Mouse (Mus musculus) mature B cell (primary cell): ENCODE data around the gene Samd4b.
"Not testable (repeated sequence)": the region's sequence is repeated elsewhere in the genome, so short reads cannot be mapped to it uniquely, and the experiment has no call there.

Source experiments
- in situ Hi-C: fragments of 300-500 bp; cut with MboI; formaldehyde crosslinking; loops from 2 replicates; pipeline ENCODE4 v1.14.3; 2019

Gene Samd4b

DNA sequence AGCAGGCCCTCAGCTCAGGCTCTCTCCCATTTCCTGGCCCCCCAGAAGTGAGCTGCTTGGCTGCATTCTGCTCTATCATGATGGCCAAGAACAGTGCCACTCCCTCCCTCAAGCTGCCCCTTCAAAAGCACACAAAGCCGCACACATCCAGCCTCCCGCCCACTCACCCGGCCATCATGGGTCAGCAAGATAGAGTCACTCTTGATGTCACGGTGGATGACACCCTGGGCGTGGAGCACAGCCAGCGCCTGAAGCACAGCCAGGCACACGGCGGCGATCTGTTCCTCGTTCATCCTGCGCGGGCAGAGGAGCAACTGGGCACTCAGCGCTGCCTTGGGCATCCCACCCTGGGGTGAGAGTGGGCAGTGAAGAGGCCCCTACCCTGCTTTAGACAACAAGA lies 35.6 kb downstream of the Samd4b start:
- in situ Hi-C loops = no loop called here

DNA sequence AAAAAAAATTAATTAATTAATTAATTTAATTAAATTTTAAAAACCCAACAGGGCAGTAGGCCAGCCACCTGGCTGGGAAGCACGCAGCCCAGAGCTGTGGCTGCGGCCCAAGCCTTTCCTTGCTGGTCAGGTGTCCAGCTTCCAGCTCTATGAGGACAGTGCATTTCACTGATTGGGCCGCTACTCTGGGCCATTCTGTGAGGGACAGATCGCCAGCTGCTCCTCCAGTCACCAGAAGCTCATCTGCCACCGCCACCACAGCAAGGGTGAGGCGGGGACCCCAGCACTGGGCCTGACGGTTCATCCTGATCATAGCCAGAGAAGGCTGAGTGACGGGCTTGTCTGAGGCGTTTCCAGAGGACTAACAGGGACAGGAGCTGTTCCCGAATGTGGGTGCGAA lies 36.0 kb downstream of the Samd4b start:
- in situ Hi-C loops = no loop called here

DNA sequence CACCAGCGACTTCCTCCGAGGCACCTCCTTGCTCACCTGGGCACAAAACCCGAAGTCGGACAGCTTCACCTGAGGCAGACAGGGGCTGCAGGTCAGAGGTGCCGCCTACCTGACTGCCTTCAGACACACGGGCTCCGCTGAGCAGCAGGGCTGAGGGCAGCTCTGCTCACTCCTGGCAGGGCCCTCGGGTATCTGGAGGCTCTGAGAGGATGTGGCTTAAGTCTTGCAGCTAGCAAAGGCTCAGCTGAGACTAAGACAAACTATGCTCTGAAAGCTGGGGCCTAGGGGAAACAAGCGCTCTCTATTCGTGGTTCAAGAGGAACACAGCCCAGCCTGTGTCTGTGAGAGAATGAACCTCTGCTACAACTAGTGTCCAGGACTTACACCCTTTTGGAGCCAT lies 37.1 kb downstream of the Samd4b start:
- in situ Hi-C loops = no loop called here

DNA sequence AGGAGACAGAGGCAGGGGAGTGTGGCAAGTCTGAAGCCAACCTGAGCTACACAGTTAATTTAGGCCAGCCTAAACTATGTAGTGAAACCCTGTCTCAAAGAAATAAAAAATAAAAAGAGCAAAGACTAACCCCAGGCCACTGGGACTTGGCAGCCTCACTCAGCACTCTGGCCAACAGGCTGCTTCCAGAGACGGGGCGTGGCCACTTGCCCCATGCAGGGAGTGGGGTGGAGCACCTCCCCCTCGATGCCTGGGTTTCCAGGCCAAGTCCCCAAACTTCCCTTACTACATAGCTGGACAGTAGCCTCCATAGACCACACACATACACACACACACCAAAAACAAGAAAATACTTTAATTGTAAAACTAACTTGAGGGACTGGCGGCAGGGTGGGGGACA lies 39.5 kb downstream of the Samd4b start:
- in situ Hi-C loops = no loop called here

DNA sequence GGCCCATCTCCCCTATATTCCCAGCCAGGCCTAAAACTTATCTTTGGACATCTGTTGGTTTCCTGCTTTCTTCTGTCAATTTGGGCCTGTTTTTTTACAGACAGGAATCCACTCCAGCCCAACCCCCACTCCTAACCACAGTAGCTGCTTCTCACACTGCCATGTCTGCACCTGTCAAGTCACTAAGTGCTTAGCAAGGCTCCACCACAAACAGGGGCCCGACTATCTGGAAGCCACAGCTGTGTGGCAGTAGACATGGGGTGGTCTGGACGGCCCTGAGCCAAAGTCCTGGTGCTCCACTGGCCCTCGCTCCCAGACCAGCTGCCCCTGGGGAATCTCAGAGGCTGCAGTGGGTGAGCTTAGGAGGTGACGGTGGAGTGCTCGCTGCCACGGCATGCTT lies 40.2 kb downstream of the Samd4b start:
- in situ Hi-C loops = no loop called here

DNA sequence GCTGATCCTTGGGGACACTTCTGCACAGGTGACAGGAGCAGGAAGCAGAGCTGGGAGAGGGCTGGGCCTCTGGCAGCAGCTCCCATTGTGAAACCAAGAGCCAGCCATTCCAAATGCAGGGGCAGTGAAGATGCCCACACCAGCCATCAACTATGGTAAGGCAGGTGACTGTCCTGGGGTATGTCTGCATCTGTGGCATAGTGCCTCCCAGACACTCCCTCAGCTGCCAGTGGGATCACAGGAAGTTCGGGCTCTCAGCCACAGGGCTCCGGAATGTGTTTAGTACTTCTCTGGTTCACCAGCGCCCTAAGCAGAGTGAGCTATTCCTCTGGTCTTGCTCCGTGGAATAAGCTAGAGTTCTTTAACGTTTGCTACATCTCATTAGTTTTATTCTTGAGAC lies 40.9 kb downstream of the Samd4b start:
- in situ Hi-C loops = no loop called here

DNA sequence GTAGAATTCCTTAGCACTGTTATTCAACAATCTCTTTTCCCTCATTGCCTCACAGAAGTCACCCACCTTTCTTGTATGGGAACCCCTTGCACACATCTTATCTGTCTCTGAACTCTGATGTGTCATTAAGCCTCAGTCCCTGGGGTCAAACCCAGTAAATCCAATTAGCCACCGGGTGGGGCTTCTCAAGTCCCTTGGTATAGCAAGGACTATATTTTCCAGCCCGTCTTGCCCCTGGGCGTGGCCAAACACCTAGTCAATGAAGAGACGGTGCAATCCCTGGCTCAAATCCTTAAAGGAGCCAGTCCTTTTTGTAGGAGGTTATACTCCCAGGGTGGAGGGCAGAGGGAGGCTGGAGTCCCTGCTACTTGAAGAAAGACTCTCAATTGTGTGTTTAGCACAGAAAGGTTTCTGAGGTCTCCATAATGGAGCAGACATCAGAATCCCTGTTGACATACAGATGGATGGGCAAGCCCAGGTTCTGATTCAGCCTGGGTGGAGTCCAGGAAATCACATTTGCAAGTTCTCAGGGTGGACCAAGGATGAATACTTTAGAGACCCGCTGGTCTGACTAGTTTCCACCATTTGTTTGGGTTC lies 41.9 kb downstream of the Samd4b start:
- in situ Hi-C loops = no loop called here

DNA sequence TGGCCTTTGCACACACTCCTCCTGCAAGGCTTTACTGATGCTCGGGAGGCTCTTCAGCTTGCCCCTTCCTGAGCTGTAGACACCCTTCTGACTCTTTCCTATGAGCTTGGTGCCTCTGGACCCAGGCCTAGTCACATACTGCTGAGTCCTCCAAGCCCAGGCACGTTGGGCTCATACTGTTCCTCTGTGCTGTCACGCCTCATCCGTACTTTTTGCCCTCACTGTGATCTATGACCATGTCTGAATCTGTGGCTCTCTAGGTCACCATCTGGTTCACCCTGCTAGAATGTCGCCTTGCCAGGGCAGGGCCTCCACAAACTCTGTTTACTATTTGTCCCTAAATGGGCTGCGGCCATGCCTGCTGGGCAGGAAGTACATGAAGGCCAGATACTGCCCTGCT lies 44.9 kb downstream of the Samd4b start:
- in situ Hi-C loops = no loop called here

DNA sequence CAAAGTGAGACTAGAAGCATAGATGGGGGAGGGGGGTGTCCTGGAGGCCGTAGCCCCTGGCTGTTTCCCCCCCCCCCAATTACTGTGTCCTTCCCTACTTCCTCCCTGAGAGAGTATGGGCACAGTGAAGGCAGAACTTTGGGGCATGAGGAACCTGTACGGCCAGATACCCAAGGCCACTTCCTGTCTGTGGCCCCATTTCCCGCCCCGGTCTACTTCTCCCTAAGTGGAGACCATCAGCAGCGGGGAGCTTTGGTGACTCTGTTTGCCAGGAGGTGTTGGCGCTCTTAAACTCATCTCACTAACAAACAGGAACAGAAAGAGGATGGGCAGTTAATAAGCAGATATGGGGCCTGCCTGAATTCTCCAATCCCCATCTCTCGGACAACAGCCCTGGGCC lies 50.3 kb downstream of the Samd4b start:
- in situ Hi-C loops = no loop called here

DNA sequence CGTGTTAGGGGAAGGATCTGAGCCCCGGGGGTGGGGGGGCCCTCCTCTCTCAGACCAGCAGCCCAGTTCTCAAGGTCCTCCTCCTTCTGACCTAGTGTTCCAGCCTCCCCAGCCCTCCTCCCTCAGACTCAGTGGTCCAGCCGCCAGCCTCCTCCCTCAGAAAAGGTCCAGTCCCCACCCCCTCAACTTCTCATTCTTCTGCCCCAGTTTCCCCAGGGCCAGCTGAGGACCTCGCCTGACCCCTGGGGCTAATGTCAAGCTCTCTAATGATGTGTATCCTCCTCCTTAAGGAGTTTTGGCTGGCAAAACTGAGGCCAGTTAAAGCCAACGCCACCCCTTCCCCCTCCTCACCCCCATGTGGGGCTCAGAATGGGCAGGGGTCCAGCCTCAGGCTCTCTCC lies 50.8 kb downstream of the Samd4b start, which contains the start of gene Nccrp1:
Nccrp1 (minus strand) TSS at position 101 of the 400 bp plus-strand sequence.
- in situ Hi-C loops = no loop called here

DNA sequence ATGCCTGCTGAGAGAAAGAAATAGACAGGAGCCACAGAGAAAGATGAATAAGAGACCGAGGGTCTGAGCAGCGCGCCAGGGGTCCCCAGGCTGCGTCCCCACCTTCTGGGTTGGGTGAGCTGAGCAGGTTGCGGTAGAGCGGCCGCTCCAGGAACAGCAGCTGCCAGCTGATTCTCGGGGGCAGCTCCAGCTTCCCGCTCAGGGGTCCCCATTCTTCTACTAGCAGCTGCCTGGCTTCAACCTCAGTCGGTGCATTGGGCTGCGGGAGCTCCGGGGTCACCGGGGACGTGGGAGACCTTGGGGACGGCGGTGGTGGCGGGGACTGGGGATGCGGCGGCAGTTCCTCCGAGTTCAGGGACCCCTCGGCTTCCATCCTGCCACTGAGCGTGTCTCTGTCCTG lies 51.3 kb downstream of the Samd4b start:
- in situ Hi-C loops = no loop called here

DNA sequence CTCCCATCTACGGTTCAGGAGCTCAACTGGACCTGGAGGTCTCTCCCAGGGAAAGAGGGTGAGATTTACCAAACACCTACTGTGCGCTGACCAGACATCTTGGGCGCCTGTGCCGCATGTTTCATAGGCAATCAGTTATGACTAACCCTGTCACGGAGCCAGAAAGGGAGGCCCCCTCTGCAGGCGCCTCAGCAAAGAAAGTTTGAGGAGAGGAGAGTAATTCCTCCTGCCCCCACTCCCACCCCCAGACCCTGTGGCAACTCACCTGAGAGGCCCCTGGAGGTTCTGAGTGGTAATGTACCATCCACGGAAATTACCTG lies 52.1 kb downstream of the Samd4b start:
- in situ Hi-C loops = no loop called here

DNA sequence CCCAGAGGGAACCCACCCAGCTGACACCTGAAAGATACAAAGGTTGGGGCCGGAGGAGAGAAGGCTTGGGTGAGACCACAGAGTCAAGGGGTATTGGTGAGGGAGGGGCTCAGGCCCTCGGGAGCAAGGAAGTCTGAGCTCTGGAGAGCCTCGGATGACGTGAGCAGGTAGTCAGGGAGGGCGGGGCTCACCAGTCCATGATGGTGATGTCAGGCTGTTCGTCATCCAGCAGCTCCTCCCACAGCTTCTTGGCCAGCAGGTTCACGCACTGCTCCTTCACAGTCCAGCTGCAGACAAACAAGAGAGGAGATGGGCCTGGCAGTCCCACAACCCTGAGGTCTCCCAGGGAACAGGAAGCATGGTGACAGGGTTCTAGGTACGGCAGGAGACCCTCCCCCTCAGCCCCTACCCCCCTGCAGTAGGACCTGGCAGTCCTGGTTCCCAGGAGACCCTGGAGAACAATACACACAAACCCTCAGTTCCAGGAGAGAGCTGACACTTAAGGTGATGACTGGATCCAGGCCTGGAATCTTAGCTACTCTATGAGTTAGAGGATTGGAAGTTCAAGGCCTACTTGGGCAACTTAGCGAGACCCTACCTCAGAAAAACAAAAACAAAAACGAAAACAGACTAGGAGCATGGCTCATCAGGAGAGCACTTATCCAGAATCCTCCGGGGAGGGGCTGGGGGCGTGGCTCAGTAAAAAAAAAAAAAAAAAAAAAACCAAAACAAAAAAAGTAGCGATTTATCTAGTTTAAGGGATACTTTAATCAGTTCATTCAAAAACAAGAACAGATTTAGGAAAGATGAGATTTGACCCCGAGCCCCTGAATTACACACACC lies 52.7 kb downstream of the Samd4b start:
- in situ Hi-C loops = no loop called here

DNA sequence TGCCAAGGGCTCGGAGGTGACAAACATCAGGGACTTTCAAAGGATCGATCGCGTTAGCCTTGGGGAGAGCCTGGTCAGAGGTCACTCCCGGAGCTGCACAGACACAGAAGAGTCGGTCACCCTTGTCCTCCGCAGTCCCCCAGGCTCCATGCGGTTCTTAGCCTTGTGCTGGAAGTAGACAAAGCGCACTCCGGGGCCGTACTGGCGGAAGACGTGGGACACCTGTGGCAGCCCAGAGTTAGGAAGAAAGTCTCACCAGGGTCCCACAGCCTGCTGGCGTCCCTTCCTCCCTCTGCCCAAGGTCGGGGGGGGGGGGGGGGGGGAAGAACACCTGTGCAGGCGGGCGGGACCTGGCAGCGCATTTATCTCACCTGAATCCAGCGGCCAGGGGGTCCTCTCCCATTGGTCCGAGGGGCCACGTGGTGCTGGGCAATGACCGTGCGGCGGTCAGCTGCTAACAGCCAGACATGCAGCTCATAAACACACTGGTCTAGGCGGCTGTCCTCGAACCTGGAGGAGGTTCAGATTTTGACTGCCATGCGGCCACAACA lies 53.8 kb downstream of the Samd4b start:
- in situ Hi-C loops = no loop called here

DNA sequence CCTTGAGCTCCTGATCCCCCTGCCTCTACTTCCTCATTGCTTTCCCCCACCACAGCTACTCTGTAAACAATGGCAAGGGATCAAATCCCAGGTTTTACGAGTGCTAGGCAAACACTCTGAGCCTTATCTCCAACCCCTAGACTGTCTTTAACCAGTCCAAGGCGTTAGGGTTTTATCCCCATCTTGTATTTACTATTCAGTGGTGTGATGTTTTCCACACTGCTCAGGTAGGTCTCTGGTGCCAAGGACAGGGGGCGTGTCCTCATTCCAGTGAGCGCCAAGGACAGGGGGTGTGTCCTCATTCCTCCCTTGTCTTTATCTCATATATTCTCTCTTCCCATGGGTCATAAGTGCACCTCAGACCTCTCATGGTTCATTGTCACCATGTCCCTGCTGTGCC lies 57.4 kb downstream of the Samd4b start, which contains the start of gene Sycn:
Sycn (plus strand) TSS at position 360 of the 400 bp plus-strand sequence.
- in situ Hi-C loops = no loop called here

DNA sequence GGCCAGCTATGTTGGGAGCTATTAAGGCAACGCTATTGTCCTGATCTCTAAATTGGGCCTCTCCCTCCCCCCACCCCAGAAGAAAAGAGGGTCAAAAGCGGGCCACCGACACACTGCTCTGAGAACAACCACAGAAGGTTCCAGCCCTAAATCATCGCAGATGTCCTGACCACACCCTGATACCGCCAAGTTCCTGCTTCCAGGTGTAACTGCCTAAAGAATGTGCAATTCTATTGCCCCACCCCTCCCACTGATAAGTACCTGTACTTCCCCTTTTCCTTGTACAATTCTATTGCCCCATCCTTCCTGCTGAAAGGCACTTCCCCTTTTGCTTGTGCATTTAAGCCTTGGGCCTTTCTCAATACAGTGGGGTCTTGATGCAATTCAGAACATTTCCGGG lies 59.1 kb downstream of the Samd4b start:
- in situ Hi-C loops = not testable (repeated sequence)

DNA sequence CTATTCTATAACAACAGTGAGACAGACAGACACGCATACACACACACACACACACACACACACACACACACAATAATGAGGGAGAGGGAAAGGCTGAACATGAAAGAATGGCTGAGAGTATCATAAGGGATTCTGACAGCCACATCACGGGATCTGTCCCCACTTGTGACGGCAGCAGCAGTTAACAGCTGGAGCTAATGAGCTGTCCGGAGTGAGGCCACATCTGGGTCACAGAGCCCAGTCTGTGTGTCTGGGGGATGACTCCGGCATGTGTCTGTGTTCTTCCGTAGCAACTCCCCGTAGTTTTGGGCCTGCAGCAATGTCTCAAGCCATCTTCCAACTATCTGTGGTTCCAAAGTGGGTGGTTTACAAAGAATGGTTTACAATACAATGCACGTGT lies 65.9 kb downstream of the Samd4b start:
- in situ Hi-C loops = loop anchor here (5.0 kb wide), 1 partner anchor 80 kb away; the partner anchor contains the start of gene Lrfn1

DNA sequence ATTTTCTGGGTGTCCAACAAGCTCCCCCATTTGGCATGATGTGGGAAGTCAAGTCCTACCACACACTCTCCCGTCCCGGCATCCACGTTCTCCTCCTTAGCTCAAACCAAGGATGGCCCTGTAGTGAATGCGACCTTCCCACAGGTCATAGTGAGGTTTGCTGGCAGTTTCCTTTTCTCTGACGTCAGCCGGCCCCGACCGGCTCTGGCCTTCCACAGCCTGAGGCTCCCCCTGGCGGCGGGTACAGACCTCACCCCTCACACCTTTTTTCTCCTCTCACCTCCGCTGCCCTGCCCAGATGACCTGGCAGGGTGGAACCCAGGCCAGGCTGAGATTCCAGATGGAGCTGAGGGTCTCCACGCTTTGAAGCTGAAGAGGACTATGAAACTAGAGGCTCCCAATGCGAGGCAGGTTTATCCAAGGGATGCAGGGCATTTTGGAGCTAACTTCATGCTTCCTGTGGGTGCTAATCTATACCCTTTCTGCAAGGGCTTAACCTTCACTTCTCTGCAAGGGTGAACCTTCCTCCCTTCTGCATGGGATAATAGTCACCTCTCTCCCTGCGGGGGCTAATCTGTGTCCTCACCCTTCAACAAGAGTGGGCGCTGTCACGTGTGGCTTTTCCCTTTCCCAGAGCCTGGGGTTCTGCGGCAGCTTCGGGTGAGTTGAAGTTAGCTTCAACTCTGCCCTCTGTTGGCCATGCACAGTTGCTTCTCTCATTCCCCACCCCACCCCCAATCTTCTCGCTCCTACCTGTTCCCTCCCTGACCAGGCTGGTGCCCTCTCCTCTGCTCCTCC lies 69.8 kb downstream of the Samd4b start:
- in situ Hi-C loops = no loop called here

DNA sequence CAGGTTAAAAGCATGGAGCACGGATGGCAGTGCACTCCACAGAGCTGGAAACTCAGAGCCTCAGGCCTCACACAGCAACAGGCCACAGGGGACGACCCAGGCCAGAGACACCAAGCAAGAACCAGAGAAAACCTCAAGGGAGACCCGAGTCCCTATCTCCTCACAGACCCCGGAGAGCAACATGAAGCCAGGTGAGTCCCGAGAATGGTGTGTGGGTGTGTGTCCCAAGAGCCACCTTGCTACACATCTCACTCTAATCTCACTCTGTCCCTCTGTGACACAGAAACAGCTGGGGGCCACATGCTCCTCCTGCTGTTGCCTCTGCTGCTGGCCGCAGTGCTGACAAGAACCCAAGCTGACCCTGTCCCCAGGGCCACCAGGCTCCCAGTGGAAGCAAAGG lies 75.4 kb downstream of the Samd4b start, which contains the start of gene Ifnl3:
Ifnl3 (plus strand) TSS at position 301 of the 400 bp plus-strand sequence.
- in situ Hi-C loops = not testable (repeated sequence)

DNA sequence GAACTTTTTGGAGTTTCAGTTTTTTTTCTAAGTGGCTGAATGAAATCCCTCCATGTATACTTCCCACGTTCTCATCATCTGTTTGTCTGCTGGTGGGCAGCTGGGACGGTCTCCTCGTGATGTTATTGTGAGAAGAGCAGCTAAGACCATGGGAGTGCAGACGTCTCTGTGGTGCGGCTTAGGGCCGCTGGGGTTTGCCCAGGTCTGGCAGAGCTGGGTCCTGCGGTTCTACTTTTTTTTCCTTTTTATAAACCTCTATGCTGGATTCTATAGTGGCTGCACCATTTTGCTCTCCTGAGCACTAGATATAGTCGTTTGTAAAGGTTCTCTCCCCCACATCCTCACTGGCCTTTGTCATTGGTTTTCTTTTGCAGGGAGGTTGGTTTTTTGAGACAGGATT lies 86.5 kb downstream of the Samd4b start:
- in situ Hi-C loops = no loop called here

DNA sequence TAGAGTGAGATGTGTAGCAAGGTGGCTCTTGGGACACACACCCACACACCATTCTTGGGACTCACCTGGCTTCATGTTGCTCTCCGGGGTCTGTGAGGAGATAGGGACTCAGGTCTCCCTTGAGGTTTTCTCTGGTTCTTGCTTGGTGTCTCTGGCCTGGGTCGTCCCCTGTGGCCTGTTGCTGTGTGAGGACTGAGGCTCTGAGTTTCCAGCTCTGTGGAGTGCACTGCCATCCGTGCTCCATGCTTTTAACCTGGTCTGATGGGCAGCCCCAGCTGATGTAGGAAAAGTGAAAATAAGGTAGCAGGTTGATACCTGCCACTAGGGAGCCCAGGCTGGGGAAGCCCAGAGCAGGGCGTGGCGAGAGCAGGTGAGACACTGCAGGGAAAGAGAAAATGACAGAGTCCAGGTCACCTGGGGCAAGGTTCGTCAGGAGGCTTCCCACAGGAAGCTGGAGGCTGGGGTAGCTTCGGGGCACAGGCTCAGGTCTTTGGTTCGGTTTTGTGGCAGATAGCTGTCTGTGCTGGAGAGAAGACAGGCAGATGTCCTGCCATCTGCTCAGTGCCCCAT lies 87.5 kb downstream of the Samd4b start, which contains the start of gene Ifnl2:
Ifnl2 (minus strand) TSS at position 51 of the 570 bp plus-strand sequence.
- in situ Hi-C loops = not testable (repeated sequence)

DNA sequence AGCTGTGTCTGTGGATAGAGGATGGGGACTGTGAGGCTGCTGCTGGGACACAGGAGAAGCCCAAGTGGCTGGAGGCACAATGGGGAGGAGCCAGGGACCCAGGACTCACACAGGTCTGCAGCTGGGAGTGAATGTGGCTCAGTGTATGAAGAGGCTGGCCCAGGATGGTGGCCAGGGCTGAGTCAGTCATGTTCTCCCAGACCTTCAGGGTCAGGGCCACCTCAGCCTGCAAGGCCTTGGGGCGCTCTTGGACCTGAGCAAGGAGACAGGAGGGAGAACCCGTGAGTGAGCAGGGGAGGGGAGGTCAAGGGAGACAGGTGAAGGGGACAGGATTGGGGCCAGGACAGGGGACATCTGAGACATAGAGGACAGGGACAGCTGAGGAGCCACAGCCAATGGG lies 88.8 kb downstream of the Samd4b start:
- in situ Hi-C loops = not testable (repeated sequence)
